Mouse (Mus musculus) hindbrain, embryonic 14.5 days (tissue): ENCODE data around the gene Actr1b. TPM values are rescaled to one million over a fixed set of nuclear protein-coding genes. Genes with fewer than 3 reads are reported as not detected.

Source experiments
- ATAC-seq: fragments of 200-750 bp; cut with Nextera tagmentation; 2 replicates; pipeline ENCODE4 v1.8.0; 2017; ENCODE audit warnings: moderate number of reproducible peaks, mild to moderate bottlenecking, moderate TSS enrichment, moderate library complexity; ENCODE audit not compliant: low FRiP score
- DNase-seq: peaks from one replicate; pipeline ENCODE4 v3.0.0-alpha.2; 2015; ENCODE audit warnings: low spot score
- H3K27ac ChIP-seq: fragments of 300-500 bp; sonication (generic); 2 replicates; pipeline ENCODE4 v1.5.1; 2014; ENCODE audit warnings: mild to moderate bottlenecking, moderate library complexity
- H3K27me3 ChIP-seq: fragments of 300-500 bp; sonication (generic); 2 replicates; pipeline ENCODE4 v1.6.1; 2014; ENCODE audit warnings: mild to moderate bottlenecking, low read length, mixed read lengths; ENCODE audit not compliant: control insufficient read depth, insufficient read depth
- H3K36me3 ChIP-seq: fragments of 300-500 bp; sonication (generic); replicated peaks from 2 replicates; pipeline ENCODE4 v1.6.1; 2014; ENCODE audit not compliant: control insufficient read depth, insufficient read depth
- H3K4me1 ChIP-seq: fragments of 300-500 bp; sonication (generic); replicated peaks from 2 replicates; pipeline ENCODE4 v1.6.1; 2014; ENCODE audit warnings: antibody characterized with exemption, low read length, mixed read lengths; ENCODE audit not compliant: control insufficient read depth, insufficient read depth
- H3K4me2 ChIP-seq: fragments of 300-500 bp; sonication (generic); replicated peaks from 2 replicates; pipeline ENCODE4 v1.6.1; 2014; ENCODE audit warnings: mild to moderate bottlenecking, moderate library complexity
- H3K4me3 ChIP-seq: fragments of 300-500 bp; sonication (generic); replicated peaks from 2 replicates; pipeline ENCODE4 v1.5.1; 2014; ENCODE audit warnings: mild to moderate bottlenecking, low read length
- H3K9ac ChIP-seq: fragments of 300-500 bp; sonication (generic); 2 replicates; pipeline ENCODE4 v1.6.1; 2014
- H3K9me3 ChIP-seq: fragments of 300-500 bp; sonication (generic); 2 replicates; pipeline ENCODE4 v1.6.1; 2016; ENCODE audit warnings: low read length; ENCODE audit not compliant: control insufficient read depth
- WGBS: fragments of 180-500 bp; shearing (Covaris S2); extraction: QIAGEN DNeasy Blood & Tissue Kit; methylation state at CpG from one replicate; pipeline ENCODE4 v1.1.7; 2014; 5-methylcytosine and 5-hydroxymethylcytosine counted together
- polyA plus RNA-seq: library from polyadenylated mRNA; unstranded; fragments of >200 nt; fragmentation: Nextera tagmentation; extraction: Ambion mirVana; gene quantifications from 2 replicates; pipeline ENCODE4 v1.2.1, GENCODE M21; 2014

Gene Actr1b
- polyA plus RNA-seq, 1 experiment from 2014 or later, result 95.0 TPM

GRCm38 (mm10) chr1:36744268-36744944 lies 30.2 kb upstream of the Actr1b start:
- ATAC-seq (peak; percentile 79), DNase-seq (peak; percentile 82)
- Histone ChIP-seq H3K36me3 (no peaks in the 10 kb centered on the region), H3K27ac (0 out of 2 replicates have a peak overlapping the region, but pooled peaks have one; percentile 9), H3K27me3 (no peaks in the 10 kb centered on the region), H3K4me3 (peak overlapping the region; percentile 13; the same call in 1 of the 2 replicates), H3K4me1 (peaks cover 11% of the 10 kb centered on the region), H3K9me3 (no peaks in the 10 kb centered on the region), H3K4me2 (peak overlapping the region; percentile 47), H3K9ac (no peak overlapping the region)
- 20% methylated on average over 17 of the region's 17 CpGs for WGBS

DNA sequence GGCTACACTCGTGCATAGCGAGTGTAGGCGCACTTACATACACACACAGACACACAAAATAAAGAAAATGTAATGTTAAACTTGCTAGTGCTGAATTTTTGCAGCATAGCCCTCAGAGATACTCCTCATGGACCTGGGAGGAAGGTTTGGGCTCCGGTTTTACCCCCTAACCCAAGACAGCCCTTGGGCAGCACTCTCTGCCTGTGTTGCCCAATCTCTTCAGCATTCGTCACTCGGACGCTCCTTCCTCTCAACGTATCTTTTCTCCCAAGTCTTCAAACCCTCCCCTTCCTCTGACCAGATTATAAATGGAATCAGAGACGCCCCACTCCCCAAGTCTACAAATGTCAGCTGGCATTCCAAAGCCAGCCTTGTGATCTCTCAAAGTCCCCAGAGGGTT lies 28.8 kb upstream of the Actr1b start:
- no peak overlapping the region for H3K9ac ChIP-seq
- DNase-seq (no peak), ATAC-seq (no peak)
- H3K4me1 ChIP-seq, result peaks cover 11% of the 10 kb centered on the region
- no peaks in the 10 kb centered on the region for H3K27me3 ChIP-seq
- H3K4me2 ChIP-seq, result no peak overlapping the region
- no peak overlapping the region for H3K4me3 ChIP-seq
- no peaks in the 10 kb centered on the region for H3K9me3 ChIP-seq
- WGBS, result 83% methylated on average over 9 of the region's 9 CpGs
- H3K36me3 ChIP-seq, result no peaks in the 10 kb centered on the region
- no peak overlapping the region for H3K27ac ChIP-seq

GRCm38 (mm10) chr1:36739231-36739630 lies 25.0 kb upstream of the Actr1b start:
- Histone ChIP-seq H3K4me1 (peaks cover 4% of the 10 kb centered on the region), H3K4me2 (no peak overlapping the region), H3K27me3 (no peaks in the 10 kb centered on the region), H3K4me3 (no peak overlapping the region), H3K27ac (no peak overlapping the region), H3K9me3 (no peaks in the 10 kb centered on the region), H3K9ac (no peak overlapping the region), H3K36me3 (no peaks in the 10 kb centered on the region)
- 73% methylated on average over 5 of the region's 5 CpGs for WGBS
- ATAC-seq (no peak), DNase-seq (no peak)

DNA sequence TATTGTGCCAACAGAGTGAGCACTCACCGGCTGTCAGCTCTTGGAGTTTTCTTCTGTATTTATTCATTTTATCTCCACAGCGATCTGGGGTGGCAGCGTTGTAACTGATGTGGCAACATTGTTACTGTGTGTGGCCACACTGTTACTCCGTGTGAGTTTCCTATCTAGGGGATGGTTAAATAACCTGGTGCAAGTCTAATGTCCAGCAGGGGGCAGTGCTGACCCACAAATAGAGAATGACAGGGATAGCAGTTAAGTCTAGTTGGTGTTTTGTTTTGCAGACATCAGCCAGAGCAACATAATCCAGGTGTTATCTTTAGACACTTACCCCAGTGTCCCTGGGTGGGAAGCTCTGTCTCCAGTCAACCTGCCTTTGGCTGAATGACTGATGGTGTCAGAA lies 23.1 kb upstream of the Actr1b start:
- H3K36me3 ChIP-seq, result no peaks in the 10 kb centered on the region
- no peak overlapping the region for H3K27ac ChIP-seq
- H3K9ac ChIP-seq, result no peak overlapping the region
- no peaks in the 10 kb centered on the region for H3K4me1 ChIP-seq
- H3K4me2 ChIP-seq, result no peak overlapping the region
- ATAC-seq (no peak; the same call in 1 of the 2 replicates), DNase-seq (peak; percentile 94)
- no peaks in the 10 kb centered on the region for H3K9me3 ChIP-seq
- 15% methylated on average over 4 of the region's 4 CpGs for WGBS
- no peaks in the 10 kb centered on the region for H3K27me3 ChIP-seq
- H3K4me3 ChIP-seq, result no peak overlapping the region

GRCm38 (mm10) chr1:36724057-36724431 lies 9.8 kb upstream of the Actr1b start:
- no peak overlapping the region for H3K9ac ChIP-seq
- no peaks in the 10 kb centered on the region for H3K9me3 ChIP-seq
- 72% methylated on average over 4 of the region's 4 CpGs for WGBS
- no peak for ATAC-seq
- no peaks in the 10 kb centered on the region for H3K4me1 ChIP-seq
- H3K36me3 ChIP-seq, result no peaks in the 10 kb centered on the region
- H3K4me2 ChIP-seq, result no peak overlapping the region
- no peak for DNase-seq
- H3K27ac ChIP-seq, result no peak overlapping the region
- H3K4me3 ChIP-seq, result no peak overlapping the region
- no peaks in the 10 kb centered on the region for H3K27me3 ChIP-seq

GRCm38 (mm10) chr1:36723146-36724056 lies 9.2 kb upstream of the Actr1b start:
- no peaks in the 10 kb centered on the region for H3K4me1 ChIP-seq
- H3K9ac ChIP-seq, result no peak overlapping the region
- no peaks in the 10 kb centered on the region for H3K36me3 ChIP-seq
- no peaks in the 10 kb centered on the region for H3K27me3 ChIP-seq
- DNase-seq, result no peak
- 74% methylated on average over 16 of the region's 16 CpGs for WGBS
- H3K27ac ChIP-seq, result 0 out of 2 replicates have a peak overlapping the region, but pooled peaks have one; percentile 20
- no peaks in the 10 kb centered on the region for H3K9me3 ChIP-seq
- ATAC-seq, result no peak
- H3K4me2 ChIP-seq, result no peak overlapping the region
- no peak overlapping the region for H3K4me3 ChIP-seq

- Histone ChIP-seq H3K4me2 (no peak overlapping the region), H3K27ac (no peak overlapping the region), H3K9me3 (no peaks in the 10 kb centered on the region), H3K36me3 (no peaks in the 10 kb centered on the region), H3K9ac (no peak overlapping the region), H3K4me1 (no peaks in the 10 kb centered on the region), H3K27me3 (no peaks in the 10 kb centered on the region), H3K4me3 (no peak overlapping the region)
- no peak for ATAC-seq
- no peak for DNase-seq
- 86% methylated on average over 1 of the region's 1 CpGs for WGBS
Observed at GRCm38 (mm10) chr1:36718786-36719185, 4.6 kb upstream of the Actr1b start.

DNA sequence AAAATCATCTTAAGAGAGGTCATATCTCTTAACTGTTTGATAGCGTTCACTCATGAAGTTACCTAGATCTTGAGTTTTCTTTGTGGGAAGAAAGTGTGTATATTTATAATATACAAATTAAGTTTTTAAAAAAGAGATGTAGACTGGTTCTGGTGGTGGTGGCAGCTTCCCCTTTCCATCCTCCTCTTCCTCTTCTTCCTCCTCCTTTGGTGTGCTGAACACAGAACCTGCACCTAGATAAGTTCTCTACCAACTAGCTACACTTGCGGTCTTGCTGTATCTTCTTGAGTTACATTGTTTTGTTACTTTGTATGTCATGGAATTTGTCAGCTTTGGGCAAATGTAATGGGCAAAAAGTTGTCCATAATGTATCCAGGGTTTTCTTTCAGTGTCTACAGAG lies 3.1 kb downstream of the Actr1b start:
- Histone ChIP-seq H3K9ac (no peak overlapping the region), H3K4me3 (no peak overlapping the region), H3K9me3 (no peaks in the 10 kb centered on the region), H3K4me2 (no peak overlapping the region), H3K4me1 (peaks cover 19% of the 10 kb centered on the region), H3K27ac (no peak overlapping the region), H3K36me3 (peaks cover 14% of the 10 kb centered on the region; the same call in 1 of the 2 replicates), H3K27me3 (no peaks in the 10 kb centered on the region)
- ATAC-seq (no peak), DNase-seq (no peak)
- 96% methylated on average over 2 of the region's 2 CpGs for WGBS

- WGBS, result under 1% methylated on average over 29 of the region's 29 CpGs
- DNase-seq (peak; percentile 97), ATAC-seq (peak; percentile 98)
- H3K36me3 ChIP-seq, result peaks cover 26% of the 10 kb centered on the region
- peak within 1 kb of the TSS; percentile 89 for H3K4me2 ChIP-seq
- peak within 1 kb of the TSS; percentile 97 for H3K4me3 ChIP-seq
- peak within 1 kb of the TSS; percentile 79 for H3K27ac ChIP-seq
- peak within 1 kb of the TSS; percentile 94 for H3K9ac ChIP-seq
- no peaks in the 10 kb centered on the region for H3K9me3 ChIP-seq
- H3K4me1 ChIP-seq, result peaks cover 19% of the 10 kb centered on the region
- no peaks in the 10 kb centered on the region for H3K27me3 ChIP-seq
Observed at GRCm38 (mm10) chr1:36709854-36710280, 4.4 kb downstream of the Actr1b start, which contains the start of gene 4933424G06Rik. Gene 4933424G06Rik, plus strand, starts transcription at chr1:36710149.
